Mouse (Mus musculus): ENCODE results near the gene Ppfibp1. TPM values are rescaled to one million over a fixed set of nuclear protein-coding genes. Genes with fewer than 3 reads are reported as not detected.

Gene Ppfibp1
- total and polyA plus RNA-seq, 3 experiments: 1.1 to 8.6 (median 3.3) TPM

DNA sequence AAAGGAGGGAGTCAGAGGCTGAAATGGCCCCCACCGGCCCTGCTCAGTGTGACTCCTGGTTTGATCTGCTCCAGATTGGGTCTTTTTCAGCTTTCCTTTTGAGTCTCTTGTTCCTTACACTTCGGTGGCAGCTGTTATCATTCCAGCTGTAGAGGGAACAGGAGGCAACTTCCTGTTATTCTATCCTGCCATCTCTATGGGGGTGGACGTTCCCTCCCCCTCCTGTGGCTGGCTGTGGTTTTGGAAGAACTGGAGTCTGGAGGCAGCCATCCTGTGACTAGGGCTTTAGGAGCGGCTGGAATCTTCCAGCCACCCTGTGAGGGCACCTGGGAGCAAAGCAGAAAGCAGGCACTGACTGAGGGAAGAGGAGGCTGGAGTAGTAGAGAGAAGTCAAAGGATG is 3.4 kb upstream of the Ppfibp1 start:
- no peak for DNase-seq (ENCODE audit: low spot score)
- no peak for ATAC-seq (ENCODE audit: extremely low read depth, insufficient number of reproducible peaks, low FRiP score, poor library complexity, severe bottlenecking)
- H3K4me3 ChIP-seq (ENCODE audit: low read depth, low read length): no peak overlapping the region
- H3K9me3 ChIP-seq (replicated peaks): no peaks in the 10 kb centered on the region
- peaks cover 13% of the 10 kb centered on the region for H3K27me3 ChIP-seq (ENCODE audit: insufficient read depth, low read length)
- H3K36me3 ChIP-seq (replicated peaks): no peaks in the 10 kb centered on the region
- H3K4me1 ChIP-seq (ENCODE audit: insufficient read depth, low read depth, low read length): peaks cover 14% of the 10 kb centered on the region
- TF ChIP-seq POLR2AphosphoS5 (IDR thresholded peaks at IDR 0.05; ENCODE audit: insufficient replicate concordance, low read depth, low read length) (no peak), GATA2 (IDR thresholded peaks at IDR 0.05; ENCODE audit: borderline replicate concordance, low read depth, low read length) (no peak), CTCF (IDR thresholded peaks at IDR 0.05; ENCODE audit: low read depth, low read length) (no peak)

GRCm38 (mm10) chr6:146888660-146889490 is 588 bp downstream of the Ppfibp1 start:
- H3K9me3 ChIP-seq (replicated peaks): no peaks in the 10 kb centered on the region

GRCm38 (mm10) chr6:146890215-146890614 is 1.9 kb downstream of the Ppfibp1 start:
- H3K4me1 ChIP-seq (ENCODE audit: insufficient read depth, low read depth, low read length): peaks cover 9% of the 10 kb centered on the region

More at GRCm38 (mm10) chr6:146888660-146889490, 588 bp downstream of the Ppfibp1 start:
- ATAC-seq (ENCODE audit: extremely low read depth, insufficient number of reproducible peaks, low FRiP score, poor library complexity, severe bottlenecking) (no peak), DNase-seq (ENCODE audit: low spot score) (no peak)
- Histone ChIP-seq H3K27me3 (ENCODE audit: insufficient read depth, low read length) (peaks cover 9% of the 10 kb centered on the region), H3K4me3 (ENCODE audit: low read depth, low read length) (peak overlapping the region; percentile 78), H3K36me3 (replicated peaks) (no peaks in the 10 kb centered on the region), H3K4me1 (ENCODE audit: insufficient read depth, low read depth, low read length) (peaks cover 14% of the 10 kb centered on the region)
- TF ChIP-seq GATA2 (IDR thresholded peaks at IDR 0.05; ENCODE audit: borderline replicate concordance, low read depth, low read length) (no peak), GATA1 (IDR thresholded peaks at IDR 0.05; ENCODE audit: borderline replicate concordance, low read length) (no peak), TAL1 (conservative IDR thresholded peaks at IDR 0.05; ENCODE audit: low read depth, low read length) (no peak), CTCF (IDR thresholded peaks at IDR 0.05; ENCODE audit: low read depth, low read length) (no peak), POLR2AphosphoS5 (IDR thresholded peaks at IDR 0.05; ENCODE audit: insufficient replicate concordance, low read depth, low read length) (no peak)

DNA sequence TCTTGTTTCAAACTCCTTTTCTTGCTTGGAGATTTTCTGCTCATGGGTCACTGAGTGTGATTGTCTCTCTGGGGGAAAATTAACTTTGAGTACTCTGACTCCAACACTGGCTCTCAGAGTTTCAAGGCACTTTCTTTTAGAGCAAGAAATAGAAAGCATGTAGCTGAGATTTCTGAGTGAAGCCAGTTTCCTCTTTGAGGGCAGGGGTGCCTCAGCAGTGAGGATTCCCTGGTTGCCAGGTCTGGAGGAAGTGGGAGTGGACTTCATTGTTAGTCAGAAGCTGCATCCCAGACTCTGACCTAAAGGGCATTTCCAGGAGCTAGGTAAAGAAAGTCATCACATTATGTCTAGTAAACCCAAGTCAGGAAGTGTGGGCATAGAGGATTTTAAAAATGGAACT is 2.3 kb downstream of the Ppfibp1 start:
- no peak overlapping the region for H3K4me3 ChIP-seq (ENCODE audit: low read depth, low read length)
- DNase-seq (ENCODE audit: low spot score) (no peak), ATAC-seq (ENCODE audit: extremely low read depth, insufficient number of reproducible peaks, low FRiP score, poor library complexity, severe bottlenecking) (no peak)
- peaks cover 9% of the 10 kb centered on the region for H3K27me3 ChIP-seq (ENCODE audit: insufficient read depth, low read length)
- no peaks in the 10 kb centered on the region for H3K36me3 ChIP-seq (replicated peaks)
- H3K4me1 ChIP-seq (ENCODE audit: insufficient read depth, low read depth, low read length): peaks cover 9% of the 10 kb centered on the region
- H3K9me3 ChIP-seq (replicated peaks): no peaks in the 10 kb centered on the region
- TF ChIP-seq TAL1 (conservative IDR thresholded peaks at IDR 0.05; ENCODE audit: low read depth, low read length) (no peak), POLR2AphosphoS5 (IDR thresholded peaks at IDR 0.05; ENCODE audit: insufficient replicate concordance, low read depth, low read length) (no peak), CTCF (IDR thresholded peaks at IDR 0.05; ENCODE audit: low read depth, low read length) (no peak), GATA1 (IDR thresholded peaks at IDR 0.05; ENCODE audit: borderline replicate concordance, low read length) (no peak), GATA2 (IDR thresholded peaks at IDR 0.05; ENCODE audit: borderline replicate concordance, low read depth, low read length) (no peak)

More at GRCm38 (mm10) chr6:146890215-146890614, 1.9 kb downstream of the Ppfibp1 start:
- no peaks in the 10 kb centered on the region for H3K36me3 ChIP-seq (replicated peaks)
- no peak overlapping the region for H3K4me3 ChIP-seq (ENCODE audit: low read depth, low read length)
- DNase-seq (ENCODE audit: low spot score): no peak
- ATAC-seq (ENCODE audit: extremely low read depth, insufficient number of reproducible peaks, low FRiP score, poor library complexity, severe bottlenecking): no peak
- H3K9me3 ChIP-seq (replicated peaks): no peaks in the 10 kb centered on the region
- H3K27me3 ChIP-seq (ENCODE audit: insufficient read depth, low read length): peaks cover 9% of the 10 kb centered on the region
- TF ChIP-seq GATA2 (IDR thresholded peaks at IDR 0.05; ENCODE audit: borderline replicate concordance, low read depth, low read length) (no peak), GATA1 (IDR thresholded peaks at IDR 0.05; ENCODE audit: borderline replicate concordance, low read length) (no peak), POLR2AphosphoS5 (IDR thresholded peaks at IDR 0.05; ENCODE audit: insufficient replicate concordance, low read depth, low read length) (no peak), CTCF (IDR thresholded peaks at IDR 0.05; ENCODE audit: low read depth, low read length) (no peak), TAL1 (conservative IDR thresholded peaks at IDR 0.05; ENCODE audit: low read depth, low read length) (no peak)

DNA sequence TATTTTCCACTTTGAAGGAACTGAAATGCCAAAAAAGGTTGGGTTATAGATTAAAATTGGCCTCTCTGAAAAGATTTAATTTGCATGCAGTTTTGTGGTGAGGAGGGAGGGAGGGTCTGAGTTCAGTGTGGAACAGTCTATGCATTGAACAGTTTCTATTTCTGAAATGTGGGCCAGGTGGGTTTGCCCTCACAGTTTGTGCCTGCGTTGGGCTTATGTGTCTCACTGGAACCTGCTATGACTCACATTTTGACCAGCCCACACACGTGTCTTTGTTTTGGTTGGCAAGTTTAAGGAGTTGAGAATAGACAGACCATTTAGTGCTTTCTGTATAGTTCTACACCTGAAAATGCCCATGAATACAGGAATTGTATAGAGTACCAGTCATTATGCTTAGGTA is 5.6 kb downstream of the Ppfibp1 start:
- TF ChIP-seq GATA2 (IDR thresholded peaks at IDR 0.05; ENCODE audit: borderline replicate concordance, low read depth, low read length) (no peak), TAL1 (conservative IDR thresholded peaks at IDR 0.05; ENCODE audit: low read depth, low read length) (no peak), CTCF (IDR thresholded peaks at IDR 0.05; ENCODE audit: low read depth, low read length) (no peak), POLR2AphosphoS5 (IDR thresholded peaks at IDR 0.05; ENCODE audit: insufficient replicate concordance, low read depth, low read length) (no peak), GATA1 (IDR thresholded peaks at IDR 0.05; ENCODE audit: borderline replicate concordance, low read length) (no peak)
- no peak for ATAC-seq (ENCODE audit: extremely low read depth, insufficient number of reproducible peaks, low FRiP score, poor library complexity, severe bottlenecking)
- H3K4me1 ChIP-seq (ENCODE audit: insufficient read depth, low read depth, low read length): peaks cover 2% of the 10 kb centered on the region

GRCm38 (mm10) chr6:146898709-146899108 is 10.4 kb downstream of the Ppfibp1 start:
- no peak overlapping the region for H3K4me3 ChIP-seq (ENCODE audit: low read depth, low read length)
- no peaks in the 10 kb centered on the region for H3K36me3 ChIP-seq (replicated peaks)
- no peaks in the 10 kb centered on the region for H3K9me3 ChIP-seq (replicated peaks)
- H3K4me1 ChIP-seq (ENCODE audit: insufficient read depth, low read depth, low read length): no peaks in the 10 kb centered on the region
- TF ChIP-seq TAL1 (conservative IDR thresholded peaks at IDR 0.05; ENCODE audit: low read depth, low read length) (no peak), POLR2AphosphoS5 (IDR thresholded peaks at IDR 0.05; ENCODE audit: insufficient replicate concordance, low read depth, low read length) (no peak), CTCF (IDR thresholded peaks at IDR 0.05; ENCODE audit: low read depth, low read length) (no peak), GATA2 (IDR thresholded peaks at IDR 0.05; ENCODE audit: borderline replicate concordance, low read depth, low read length) (no peak), GATA1 (IDR thresholded peaks at IDR 0.05; ENCODE audit: borderline replicate concordance, low read length) (no peak)
- DNase-seq (ENCODE audit: low spot score): no peak
- ATAC-seq (ENCODE audit: extremely low read depth, insufficient number of reproducible peaks, low FRiP score, poor library complexity, severe bottlenecking): no peak
- no peaks in the 10 kb centered on the region for H3K27me3 ChIP-seq (ENCODE audit: insufficient read depth, low read length)

More for the DNA sequence above, 5.6 kb downstream of the Ppfibp1 start:
- peaks cover 5% of the 10 kb centered on the region for H3K27me3 ChIP-seq (ENCODE audit: insufficient read depth, low read length)
- no peaks in the 10 kb centered on the region for H3K9me3 ChIP-seq (replicated peaks)
- H3K36me3 ChIP-seq (replicated peaks): no peaks in the 10 kb centered on the region
- no peak overlapping the region for H3K4me3 ChIP-seq (ENCODE audit: low read depth, low read length)
- DNase-seq (ENCODE audit: low spot score): no peak

Data from G1E (cell line).